Mouse (Mus musculus): ENCODE measurements around the gene Rdh16f2.
"Not testable (repeated sequence)": the region's sequence is repeated elsewhere in the genome, so short reads cannot be mapped to it uniquely, and the experiment has no call there.

The Rdh16f2 gene

GRCm38 (mm10) chr10:127891481-127891880 is 25.2 kb downstream of the Rdh16f2 start:
- no peak for DNase-seq (ENCODE audit: low spot score)

- peak; percentile 25 for DNase-seq (ENCODE audit: low spot score)
These were observed 27.1 kb downstream of the Rdh16f2 start for GRCm38 (mm10) chr10:127893163-127894022.

GRCm38 (mm10) chr10:127896705-127897104 is 30.4 kb downstream of the Rdh16f2 start:
- DNase-seq (ENCODE audit: low spot score): no peak

- DNase-seq (ENCODE audit: low spot score): no peak
These were observed 31.2 kb downstream of the Rdh16f2 start for GRCm38 (mm10) chr10:127897506-127897905.

GRCm38 (mm10) chr10:127898218-127898617 is 31.9 kb downstream of the Rdh16f2 start, which contains the start of gene Sdr9c7:
Gene Sdr9c7, plus strand, starts transcription at chr10:127898518.
- no peak for DNase-seq (ENCODE audit: low spot score)

GRCm38 (mm10) chr10:127899783-127900182 is 33.5 kb downstream of the Rdh16f2 start:
- no peak for DNase-seq (ENCODE audit: low spot score)

- no peak for DNase-seq (ENCODE audit: low spot score)
These were observed 35.5 kb downstream of the Rdh16f2 start for GRCm38 (mm10) chr10:127901751-127902150.

GRCm38 (mm10) chr10:127903116-127903515 is 36.8 kb downstream of the Rdh16f2 start:
- DNase-seq (ENCODE audit: low spot score): no peak

GRCm38 (mm10) chr10:127904718-127905446 is 38.6 kb downstream of the Rdh16f2 start:
- no peak for DNase-seq (ENCODE audit: low spot score)

- DNase-seq (ENCODE audit: low spot score): no peak
These were observed 39.9 kb downstream of the Rdh16f2 start for GRCm38 (mm10) chr10:127906138-127906537.

GRCm38 (mm10) chr10:127907386-127907951 is 41.2 kb downstream of the Rdh16f2 start:
- DNase-seq (ENCODE audit: low spot score): no peak

- no peak for DNase-seq (ENCODE audit: low spot score)
These were observed 49.3 kb downstream of the Rdh16f2 start for GRCm38 (mm10) chr10:127915578-127915977.

GRCm38 (mm10) chr10:127917183-127917582 is 50.9 kb downstream of the Rdh16f2 start:
- DNase-seq (ENCODE audit: low spot score): not testable (repeated sequence)

- DNase-seq (ENCODE audit: low spot score): no peak
These were observed 51.4 kb downstream of the Rdh16f2 start for GRCm38 (mm10) chr10:127917651-127918050.

- DNase-seq (ENCODE audit: low spot score): no peak
These were observed 56.0 kb downstream of the Rdh16f2 start for GRCm38 (mm10) chr10:127922241-127922640.

- DNase-seq (ENCODE audit: low spot score): no peak
These were observed 56.8 kb downstream of the Rdh16f2 start for GRCm38 (mm10) chr10:127923024-127923423.

- no peak for DNase-seq (ENCODE audit: low spot score)
These were observed 58.5 kb downstream of the Rdh16f2 start for GRCm38 (mm10) chr10:127924597-127925378.

Data from embryo, embryonic 10 days (tissue).